Mouse (Mus musculus) heart, postnatal 0 days (tissue): ENCODE results near the gene Mtus2. TPM values are rescaled to one million over a fixed set of nuclear protein-coding genes. Genes with fewer than 3 reads are reported as not detected.

Source experiments
- ATAC-seq: fragments of 200-750 bp; cut with Nextera tagmentation; 2 replicates; pipeline ENCODE4 v1.8.0; 2017; ENCODE audit warnings: low read depth, moderate number of reproducible peaks, moderate library complexity; ENCODE audit not compliant: insufficient read depth
- DNase-seq: peaks from one replicate; pipeline ENCODE4 v3.0.0-alpha.2; 2016; ENCODE audit warnings: low spot score
- H3K27ac ChIP-seq: fragments of 300-500 bp; sonication (generic); 2 replicates; pipeline ENCODE4 v1.5.1; 2014; ENCODE audit warnings: low read depth, mild to moderate bottlenecking
- H3K27me3 ChIP-seq: fragments of 300-500 bp; sonication (generic); 2 replicates; pipeline ENCODE4 v1.6.1; 2014; ENCODE audit warnings: low read length, mixed read lengths; ENCODE audit not compliant: control insufficient read depth, insufficient read depth
- H3K36me3 ChIP-seq: fragments of 300-500 bp; sonication (generic); replicated peaks from 2 replicates; pipeline ENCODE4 v1.6.1; 2014; ENCODE audit warnings: low read length, mixed read lengths; ENCODE audit not compliant: control insufficient read depth, insufficient read depth
- H3K4me1 ChIP-seq: fragments of 300-500 bp; sonication (generic); 2 replicates; pipeline ENCODE4 v1.6.1; 2014; ENCODE audit warnings: antibody characterized with exemption; ENCODE audit not compliant: control insufficient read depth, insufficient read depth
- H3K4me2 ChIP-seq: fragments of 300-500 bp; sonication (generic); 2 replicates; pipeline ENCODE4 v1.6.1; 2014; ENCODE audit warnings: low read depth, mild to moderate bottlenecking, low read length, moderate library complexity
- H3K4me3 ChIP-seq: fragments of 300-500 bp; sonication (generic); 2 replicates; pipeline ENCODE4 v1.5.1; 2014; ENCODE audit warnings: low read depth, low read length
- H3K9ac ChIP-seq: fragments of 300-500 bp; sonication (generic); replicated peaks from 2 replicates; pipeline ENCODE4 v1.6.1; 2014; ENCODE audit warnings: low read depth, low read length, mixed read lengths
- H3K9me3 ChIP-seq: fragments of 300-500 bp; sonication (generic); replicated peaks from 2 replicates; pipeline ENCODE4 v1.6.1; 2016; ENCODE audit warnings: low read length; ENCODE audit not compliant: control insufficient read depth
- CTCF ChIP-seq: IDR thresholded peaks from 2 replicates; pipeline ENCODE4 v1.5.1; 2016; ENCODE audit warnings: antibody characterized with exemption, control low read depth, low read depth
- EP300 ChIP-seq: IDR thresholded peaks from 2 replicates; pipeline ENCODE4 v1.6.1; 2016; ENCODE audit warnings: antibody characterized with exemption, low read depth
- WGBS: fragments of 180-500 bp; shearing (Covaris S2); extraction: QIAGEN DNeasy Blood & Tissue Kit; methylation state at CpG from one replicate; pipeline ENCODE4 v1.1.7; 2014; 5-methylcytosine and 5-hydroxymethylcytosine counted together
- polyA plus RNA-seq: library from polyadenylated mRNA; unstranded; fragments of >200 nt; fragmentation: Nextera tagmentation; extraction: Ambion mirVana; gene quantifications from 2 replicates; pipeline ENCODE4 v1.2.1, GENCODE M21; 2015
- total RNA-seq: library from RNA; depleted of rRNA; stranded (reverse); fragments of >200 nt; gene quantifications from 2 replicates; pipeline ENCODE4 v1.2.3, GENCODE M21; 2014; ENCODE audit warnings: low replicate concordance

Gene Mtus2
- total and polyA plus RNA-seq, 2 experiments from 2014 or later, result 59.9 to 165 TPM

GRCm38 (mm10) chr5:147915038-147915566, 42.0 kb upstream of the Mtus2 start:
- Histone ChIP-seq H3K27me3 (no peaks in the 10 kb centered on the region), H3K4me3 (no peak overlapping the region), H3K9ac (no peak overlapping the region), H3K4me2 (no peak overlapping the region), H3K36me3 (no peaks in the 10 kb centered on the region), H3K27ac (peak overlapping the region; percentile 40; the same call in 1 of the 2 replicates), H3K9me3 (no peaks in the 10 kb centered on the region), H3K4me1 (peaks cover 11% of the 10 kb centered on the region; the same call in 1 of the 2 replicates)
- peak; percentile 8 for DNase-seq
- TF ChIP-seq EP300 (no peak), CTCF (peak; percentile 41)
- 41% methylated on average over 6 of the region's 6 CpGs for WGBS
- peak; percentile 28; the same call in 1 of the 2 replicates for ATAC-seq

- WGBS, result 69% methylated on average over 9 of the region's 9 CpGs
- H3K4me2 ChIP-seq, result no peak overlapping the region
These were observed 40.9 kb upstream of the Mtus2 start for GRCm38 (mm10) chr5:147916171-147916570.

GRCm38 (mm10) chr5:147918044-147918846, 38.9 kb upstream of the Mtus2 start:
- DNase-seq, result peak; percentile 50
- peak overlapping the region; percentile 39 for H3K27ac ChIP-seq

More at GRCm38 (mm10) chr5:147916171-147916570, 40.9 kb upstream of the Mtus2 start:
- Histone ChIP-seq H3K27me3 (no peaks in the 10 kb centered on the region), H3K4me1 (peaks cover 11% of the 10 kb centered on the region; the same call in 1 of the 2 replicates), H3K27ac (no peak overlapping the region), H3K9me3 (no peaks in the 10 kb centered on the region), H3K4me3 (no peak overlapping the region), H3K36me3 (no peaks in the 10 kb centered on the region), H3K9ac (no peak overlapping the region)
- ATAC-seq, result no peak
- no peak for DNase-seq
- TF ChIP-seq CTCF (no peak), EP300 (no peak)

GRCm38 (mm10) chr5:147924621-147925020, 32.5 kb upstream of the Mtus2 start:
- Histone ChIP-seq H3K27me3 (no peaks in the 10 kb centered on the region), H3K27ac (no peak overlapping the region), H3K4me3 (no peak overlapping the region), H3K9me3 (no peaks in the 10 kb centered on the region), H3K4me2 (no peak overlapping the region), H3K4me1 (no peaks in the 10 kb centered on the region), H3K36me3 (no peaks in the 10 kb centered on the region), H3K9ac (no peak overlapping the region)
- DNase-seq (no peak), ATAC-seq (no peak)
- 77% methylated on average over 5 of the region's 5 CpGs for WGBS
- TF ChIP-seq CTCF, result no peak
- no peak for TF ChIP-seq EP300

More at GRCm38 (mm10) chr5:147918044-147918846, 38.9 kb upstream of the Mtus2 start:
- 53% methylated on average over 17 of the region's 17 CpGs for WGBS
- Histone ChIP-seq H3K4me1 (peaks cover 9% of the 10 kb centered on the region; the same call in 1 of the 2 replicates), H3K4me2 (no peak overlapping the region), H3K27me3 (no peaks in the 10 kb centered on the region), H3K9me3 (no peaks in the 10 kb centered on the region), H3K4me3 (no peak overlapping the region), H3K9ac (no peak overlapping the region), H3K36me3 (no peaks in the 10 kb centered on the region)
- peak; percentile 62 for ATAC-seq
- TF ChIP-seq CTCF (no peak), EP300 (0 out of 2 replicates have a peak, but pooled peaks have one; percentile 46)

GRCm38 (mm10) chr5:147925935-147926604, 31.1 kb upstream of the Mtus2 start:
- Histone ChIP-seq H3K27ac (no peak overlapping the region), H3K4me1 (no peaks in the 10 kb centered on the region), H3K4me2 (no peak overlapping the region), H3K9ac (no peak overlapping the region), H3K9me3 (no peaks in the 10 kb centered on the region), H3K27me3 (no peaks in the 10 kb centered on the region), H3K4me3 (no peak overlapping the region), H3K36me3 (no peaks in the 10 kb centered on the region)
- DNase-seq (peak; percentile 10), ATAC-seq (no peak)
- no peak for TF ChIP-seq EP300
- peak; percentile 63 for TF ChIP-seq CTCF
- WGBS, result 60% methylated on average over 15 of the region's 15 CpGs
